Mouse (Mus musculus): Measurements from ENCODE around the gene Trim66. TPM values are rescaled to one million over a fixed set of nuclear protein-coding genes. Genes with fewer than 3 reads are reported as not detected.

Gene Trim66
- polyA plus RNA-seq, 1 experiment from 2014 or later: not detected

- Histone ChIP-seq H3K4me3 (ENCODE audit: low read length) (no peak overlapping the region), H3K27ac (ENCODE audit: low read depth, low read length) (no peak overlapping the region), H3K9me3 (ENCODE audit: control insufficient read depth, low read length) (no peaks in the 10 kb centered on the region), H3K27me3 (ENCODE audit: control insufficient read depth, insufficient read depth, low read length) (no peaks in the 10 kb centered on the region), H3K36me3 (ENCODE audit: control insufficient read depth, insufficient read depth, low read length) (no peaks in the 10 kb centered on the region), H3K4me1 (ENCODE audit: control insufficient read depth, insufficient read depth, low read length) (no peaks in the 10 kb centered on the region), H3K4me2 (replicated peaks; ENCODE audit: low read depth, low read length) (no peak overlapping the region), H3K9ac (ENCODE audit: low read depth, low read length) (no peak overlapping the region)
- no peak for ATAC-seq (ENCODE audit: low FRiP score, low TSS enrichment)
- WGBS: 67% methylated on average over 7 of the region's 7 CpGs
Measured at GRCm38 (mm10) chr7:109405491-109405890, 102.4 kb downstream of the Trim66 start.

- no peaks in the 10 kb centered on the region for H3K27me3 ChIP-seq (ENCODE audit: control insufficient read depth, insufficient read depth, low read length)
- H3K9ac ChIP-seq (ENCODE audit: low read depth, low read length): no peak overlapping the region
- ATAC-seq (ENCODE audit: low FRiP score, low TSS enrichment): no peak
- 64% methylated on average over 3 of the region's 3 CpGs for WGBS
- H3K4me3 ChIP-seq (ENCODE audit: low read length): no peak overlapping the region
- H3K36me3 ChIP-seq (ENCODE audit: control insufficient read depth, insufficient read depth, low read length): no peaks in the 10 kb centered on the region
- no peak overlapping the region for H3K4me2 ChIP-seq (replicated peaks; ENCODE audit: low read depth, low read length)
- no peak overlapping the region for H3K27ac ChIP-seq (ENCODE audit: low read depth, low read length)
- no peaks in the 10 kb centered on the region for H3K4me1 ChIP-seq (ENCODE audit: control insufficient read depth, insufficient read depth, low read length)
- no peaks in the 10 kb centered on the region for H3K9me3 ChIP-seq (ENCODE audit: control insufficient read depth, low read length)
Measured at GRCm38 (mm10) chr7:109399299-109399698, 108.6 kb downstream of the Trim66 start.

Small RNA genes lying within 50 kb of the gene (microRNA-seq; reads per million reads assigned to microRNA genes)
- gene Gm47284: 1.5 reads per million

Other genes with a start within 250 kb of the Trim66 start
- 0.39 and 0.49 TPM in 2 replicates for gene Stk33, start 69.1 kb downstream of the Trim66 start, polyA plus RNA-seq (2014; fragmentation: Nextera tagmentation; extraction: Ambion mirVana)
- 165 and 201 TPM in 2 replicates for gene Rpl27a, start 11.0 kb upstream of the Trim66 start, polyA plus RNA-seq (2014; fragmentation: Nextera tagmentation; extraction: Ambion mirVana)
- 25.7 and 35.8 TPM in 2 replicates for gene St5, start 195.5 kb upstream of the Trim66 start, polyA plus RNA-seq (2014; fragmentation: Nextera tagmentation; extraction: Ambion mirVana)
- gene Akip1, start 195.6 kb upstream of the Trim66 start, polyA plus RNA-seq (2014; fragmentation: Nextera tagmentation; extraction: Ambion mirVana): 24.7 and 28.2 TPM in 2 replicates
- 0.27 TPM in 1 of 2 replicates, not detected in the other for gene BC051019, start 215.7 kb upstream of the Trim66 start, polyA plus RNA-seq (2014; fragmentation: Nextera tagmentation; extraction: Ambion mirVana)
- not detected in 2 replicates for gene Ascl3, start 223.6 kb upstream of the Trim66 start, polyA plus RNA-seq (2014; fragmentation: Nextera tagmentation; extraction: Ambion mirVana)
- gene Tmem9b, start 244.7 kb upstream of the Trim66 start, polyA plus RNA-seq (2014; fragmentation: Nextera tagmentation; extraction: Ambion mirVana): 41.1 and 46.9 TPM in 2 replicates

Data from kidney, embryonic 14.5 days (tissue).